Mouse (Mus musculus) testis, postnatal 10 days (tissue): ENCODE measurements around the gene Cnksr3.

ENCODE experiments used
- DNase-seq: peaks from one replicate; pipeline ENCODE4 v3.0.0; 2021; ENCODE audit warnings: low spot score

Cnksr3 gene

GRCm38 (mm10) chr10:7196668-7197400, 15.2 kb downstream of the Cnksr3 start:
- no peak for DNase-seq

DNA sequence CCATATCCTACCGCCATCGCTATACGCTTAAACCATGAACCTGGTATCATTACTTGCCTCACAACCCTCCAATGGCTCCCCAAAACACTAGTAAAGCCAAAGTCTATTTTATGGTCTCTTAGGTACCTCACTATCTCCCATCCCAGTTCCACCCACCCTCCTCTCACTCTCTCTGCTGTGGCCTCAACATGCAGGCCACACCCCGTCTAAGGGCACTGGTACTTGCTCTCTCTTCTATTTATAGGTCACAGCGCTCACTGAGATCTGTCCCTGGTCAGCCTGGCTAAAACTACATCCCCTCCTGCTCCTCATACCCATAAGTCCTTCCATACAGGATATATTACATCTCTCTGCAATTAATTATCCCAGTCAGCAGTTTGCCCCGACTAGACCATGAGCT, 16.1 kb downstream of the Cnksr3 start:
- DNase-seq: no peak

- no peak for DNase-seq
Measured at GRCm38 (mm10) chr10:7191721-7192413, 20.2 kb downstream of the Cnksr3 start.

DNA sequence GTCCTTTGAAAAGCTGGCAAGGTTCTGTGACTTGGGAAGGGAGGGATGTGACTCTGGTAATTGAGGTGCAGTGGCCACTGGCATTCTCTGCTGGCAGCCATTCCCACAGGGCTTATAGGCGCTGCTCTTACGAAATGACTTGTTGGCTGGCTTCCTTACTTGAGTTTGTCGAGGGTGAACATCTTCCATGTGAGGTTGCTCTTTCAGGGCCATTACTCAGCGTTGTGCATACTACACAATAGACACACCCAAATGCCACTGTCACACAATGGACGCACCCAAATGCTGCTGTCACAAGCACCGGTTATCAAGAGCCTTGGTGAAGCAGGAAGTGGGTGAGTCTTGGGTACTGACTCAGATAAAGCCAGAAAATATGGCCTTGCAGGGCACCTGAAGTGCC, 22.8 kb downstream of the Cnksr3 start:
- DNase-seq: no peak

- DNase-seq: no peak
Measured at GRCm38 (mm10) chr10:7187881-7188280, 24.2 kb downstream of the Cnksr3 start.

- DNase-seq: no peak
Measured at GRCm38 (mm10) chr10:7186992-7187391, 25.0 kb downstream of the Cnksr3 start.

DNA sequence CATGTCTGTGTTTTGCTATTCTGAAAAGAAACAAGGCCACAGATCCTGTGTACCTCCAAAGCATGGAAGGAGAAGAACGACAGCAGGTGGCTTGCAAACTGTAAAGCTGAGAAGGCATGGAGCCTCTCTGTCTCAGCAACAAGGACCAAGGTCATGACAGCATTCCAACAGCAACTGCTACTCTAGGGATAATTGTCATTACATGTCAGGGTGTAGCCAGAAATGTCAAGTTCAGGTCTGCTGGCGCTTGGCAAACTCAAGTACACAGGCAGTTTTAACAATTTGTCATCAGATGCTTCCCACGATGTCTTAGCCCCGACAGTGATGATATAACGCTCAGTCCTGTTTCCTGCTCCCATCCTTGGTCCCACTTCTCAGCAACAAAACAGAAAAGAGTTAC, 26.0 kb downstream of the Cnksr3 start:
- no peak for DNase-seq

DNA sequence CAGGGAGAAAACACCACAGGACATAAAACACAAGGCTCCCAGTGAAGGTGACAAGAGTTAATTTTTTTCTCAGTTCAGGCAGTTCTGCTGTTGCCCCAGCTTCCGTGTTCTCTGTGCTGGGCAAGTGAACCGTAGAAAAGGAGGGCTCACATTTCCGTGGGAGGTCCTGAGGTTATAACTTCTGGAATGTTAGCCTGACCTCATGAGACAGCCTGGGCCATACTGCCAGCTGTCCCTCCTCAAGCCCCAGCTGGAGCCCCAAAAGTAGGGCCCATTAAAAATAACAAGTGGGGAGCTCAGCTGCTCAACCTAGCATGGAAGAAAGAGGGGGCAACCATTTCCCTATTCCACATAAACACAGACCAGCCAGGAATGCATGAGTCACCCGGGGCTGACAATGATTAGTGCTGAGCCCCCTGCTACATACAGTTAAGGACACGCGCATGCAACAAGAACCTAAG, 28.8 kb downstream of the Cnksr3 start:
- DNase-seq: no peak

DNA sequence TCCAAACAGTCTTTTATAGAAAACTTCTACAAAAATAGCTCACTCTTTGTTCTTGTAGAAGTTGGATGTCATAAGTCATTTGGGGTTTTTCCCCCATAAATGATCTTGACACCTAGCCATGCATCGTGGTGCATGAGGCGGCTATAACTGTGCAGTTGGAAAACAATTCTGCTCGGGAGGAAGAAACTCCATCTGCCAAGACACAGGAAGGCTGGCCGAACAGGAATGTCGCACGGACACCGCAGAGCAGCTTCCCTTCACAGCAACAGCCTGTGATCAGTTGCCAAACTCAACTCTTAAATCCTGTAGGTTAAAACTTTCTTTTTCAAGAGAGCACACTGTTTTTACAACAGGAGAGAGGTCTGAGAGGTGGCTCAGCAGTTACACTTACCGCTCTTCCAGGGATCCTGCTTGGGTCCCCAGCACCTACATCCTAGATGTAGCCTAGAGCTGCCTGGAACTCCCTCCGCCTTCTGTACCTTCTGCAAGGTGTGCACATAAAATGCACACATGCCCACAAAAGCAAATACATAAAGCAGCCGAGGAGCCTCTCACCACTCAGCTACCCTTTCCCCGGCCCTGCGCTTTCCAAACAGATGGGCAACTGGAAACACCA, 29.4 kb downstream of the Cnksr3 start:
- DNase-seq: no peak

DNA sequence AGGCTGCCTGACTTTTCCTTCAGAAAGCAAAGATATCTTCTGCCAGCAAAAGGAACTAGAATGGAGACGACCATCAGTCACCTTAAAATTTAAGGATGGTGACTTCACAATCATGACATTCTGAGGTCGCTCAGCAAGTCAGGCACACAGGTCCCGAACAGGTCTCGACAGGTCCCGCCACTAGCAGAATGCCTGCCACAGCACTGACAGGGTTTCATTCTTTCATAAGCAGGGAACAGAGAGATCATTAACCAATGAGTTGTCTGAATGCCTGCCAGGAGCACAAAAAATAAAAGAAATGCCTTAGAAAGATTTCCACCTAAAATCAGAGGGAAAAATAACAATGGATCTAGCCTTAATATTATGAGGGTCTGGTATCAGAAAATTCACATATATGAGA, 31.7 kb downstream of the Cnksr3 start:
- no peak for DNase-seq

- no peak for DNase-seq
Measured at GRCm38 (mm10) chr10:7178571-7178970, 33.5 kb downstream of the Cnksr3 start.

- DNase-seq: no peak
Measured at GRCm38 (mm10) chr10:7176205-7176910, 35.7 kb downstream of the Cnksr3 start.

- no peak for DNase-seq
Measured at GRCm38 (mm10) chr10:7174480-7174879, 37.6 kb downstream of the Cnksr3 start.

DNA sequence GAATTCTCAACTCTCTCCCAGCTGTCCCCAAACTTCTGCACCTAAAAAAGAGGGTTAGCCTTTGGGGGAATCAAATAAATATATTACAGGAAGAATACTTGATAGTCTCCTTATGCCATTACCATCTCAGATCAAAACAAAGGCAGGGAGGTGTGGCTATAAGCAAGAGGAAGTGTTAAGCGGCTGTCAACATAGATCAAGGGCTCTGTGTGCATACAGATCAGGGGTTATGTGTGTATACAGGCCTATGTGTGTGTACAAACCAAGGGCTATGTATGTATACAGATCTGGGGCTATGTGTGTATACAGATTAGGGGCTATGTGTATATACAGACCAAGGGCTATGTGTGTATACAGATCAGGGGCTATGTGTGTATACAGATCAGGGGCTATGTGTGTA, 38.9 kb downstream of the Cnksr3 start:
- DNase-seq: no peak

- DNase-seq: no peak
Measured at GRCm38 (mm10) chr10:7170434-7170833, 41.6 kb downstream of the Cnksr3 start.

- DNase-seq: no peak
Measured at GRCm38 (mm10) chr10:7163031-7163430, 49.0 kb downstream of the Cnksr3 start.

DNA sequence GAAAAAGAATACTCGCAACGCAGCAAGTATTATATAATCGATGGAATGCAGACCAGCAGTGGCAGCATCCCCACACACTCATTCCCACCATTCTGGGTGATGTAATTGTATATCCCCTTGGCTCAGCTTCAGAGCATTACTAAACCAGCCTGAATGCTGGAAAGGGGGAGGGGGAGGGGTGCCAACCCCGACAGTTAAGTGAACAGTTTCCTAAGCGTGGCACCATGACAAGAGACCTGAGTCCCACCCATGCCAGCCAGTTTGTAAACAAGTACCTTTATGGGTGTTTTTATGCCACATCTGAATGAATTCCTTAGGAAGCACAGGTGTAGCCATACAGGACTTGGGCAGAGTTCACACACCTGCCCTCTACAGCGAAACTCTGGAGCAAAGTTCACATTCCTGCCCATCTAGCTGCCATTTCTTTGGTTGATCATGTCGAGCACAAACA, 53.0 kb downstream of the Cnksr3 start:
- DNase-seq: no peak

DNA sequence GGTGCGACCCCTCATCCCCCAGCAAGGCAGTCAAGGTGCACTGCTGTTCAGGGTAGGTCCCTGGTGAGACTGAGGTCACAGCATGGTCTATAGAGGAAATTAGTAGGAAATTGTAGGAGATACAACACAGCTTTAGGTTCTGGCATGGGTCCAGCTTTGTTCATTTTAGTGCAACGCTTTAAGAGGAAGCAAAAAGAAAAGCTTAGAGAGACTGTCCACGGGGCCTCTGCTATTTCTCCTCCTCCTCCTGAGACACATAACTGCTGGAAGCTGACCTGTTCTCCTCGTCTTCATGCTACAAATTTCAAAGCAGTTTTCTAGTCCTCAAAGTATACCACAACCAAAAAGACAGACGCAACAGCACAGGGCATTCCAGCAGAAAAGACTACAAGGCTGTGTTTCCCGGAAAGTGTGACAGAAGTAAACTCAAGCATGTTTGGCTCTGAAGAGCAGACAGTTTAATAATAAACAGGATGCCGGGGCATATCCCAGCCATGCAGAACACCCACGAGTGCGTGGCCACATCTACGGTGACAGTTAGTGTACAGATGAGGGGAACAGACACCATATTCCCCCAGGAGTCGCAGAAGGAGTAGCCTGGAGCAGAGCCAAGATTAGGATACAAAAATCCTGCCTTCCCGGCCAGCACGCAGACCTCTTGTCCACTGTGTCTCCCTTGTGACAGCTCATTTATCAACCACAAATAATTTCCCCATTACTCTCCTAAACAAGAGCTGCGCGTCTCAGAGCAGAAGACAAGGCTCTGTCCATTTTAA, 53.6 kb downstream of the Cnksr3 start:
- DNase-seq: no peak

DNA sequence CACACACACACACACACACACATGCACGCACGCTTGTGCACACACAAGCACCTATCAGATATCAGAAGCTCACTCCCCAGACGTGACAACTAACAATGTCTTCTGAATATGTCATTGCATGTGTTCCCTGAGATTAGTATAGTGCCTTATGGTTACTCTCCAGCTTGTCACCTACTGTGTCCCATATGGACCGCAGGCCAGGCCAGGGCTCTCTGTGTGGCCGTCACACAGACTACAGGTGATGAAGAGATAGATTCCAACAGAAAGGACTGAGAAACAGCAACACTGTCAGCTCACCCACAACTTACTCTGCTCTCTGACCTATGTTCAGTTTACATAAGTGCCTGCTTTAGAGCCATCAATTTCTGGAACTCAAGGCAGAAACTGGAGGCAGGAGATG, 57.2 kb downstream of the Cnksr3 start:
- DNase-seq: no peak

DNA sequence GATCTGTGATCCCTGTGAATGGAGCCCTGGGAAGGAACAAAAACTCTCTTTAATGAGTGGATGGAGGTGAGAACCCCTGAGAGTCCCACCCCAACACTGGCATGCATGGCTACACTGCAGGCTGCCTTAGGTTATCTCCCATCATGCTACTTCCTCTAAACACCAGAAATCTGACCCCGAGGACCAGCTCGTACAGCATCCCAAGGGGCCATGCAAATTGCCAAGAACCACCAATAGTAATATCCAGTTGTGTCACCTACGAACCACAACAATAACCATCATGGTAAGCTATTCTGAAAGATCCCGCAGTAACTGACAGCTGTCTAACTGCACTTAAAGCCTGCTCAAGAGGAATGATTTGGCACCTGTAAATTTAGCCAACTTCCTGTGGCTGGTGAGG, 59.1 kb downstream of the Cnksr3 start:
- no peak for DNase-seq

GRCm38 (mm10) chr10:7149671-7150595, 62.1 kb downstream of the Cnksr3 start:
- DNase-seq: no peak
